Mouse (Mus musculus): ENCODE data around the gene Gid8. TPM values are rescaled to one million over a fixed set of nuclear protein-coding genes. Genes with fewer than 3 reads are reported as not detected.

The Gid8 gene
- polyA plus RNA-seq, 1 experiment from 2014 or later: 54.2 TPM

DNA sequence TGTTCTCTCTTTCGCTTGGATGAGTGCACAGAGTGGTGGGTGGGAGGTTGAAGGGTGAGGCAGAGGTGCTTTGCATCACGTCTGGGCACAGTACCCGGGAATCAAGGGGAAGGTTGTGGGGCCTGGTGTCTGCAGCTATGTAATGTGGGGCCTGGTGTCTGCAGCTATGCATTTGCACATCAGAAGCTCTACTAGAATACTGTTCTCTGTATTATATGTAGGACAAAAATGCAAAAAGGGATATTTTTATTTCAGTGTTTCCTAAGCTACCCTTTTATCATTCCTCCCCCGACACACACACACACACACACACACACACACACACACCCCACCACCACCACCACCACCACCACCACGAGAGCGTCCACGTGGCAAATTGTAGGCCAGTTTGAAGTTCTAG, 25.3 kb downstream of the Gid8 start:
- Histone ChIP-seq H3K9ac (ENCODE audit: low read depth, low read length) (no peak overlapping the region), H3K4me2 (no peak overlapping the region), H3K27me3 (ENCODE audit: control insufficient read depth, insufficient read depth, low read length) (peaks cover 4% of the 10 kb centered on the region; the same call in 1 of the 2 replicates), H3K36me3 (ENCODE audit: control insufficient read depth, insufficient read depth, low read length) (no peaks in the 10 kb centered on the region), H3K9me3 (replicated peaks; ENCODE audit: control insufficient read depth, low read length) (no peaks in the 10 kb centered on the region), H3K27ac (ENCODE audit: low read depth, low read length) (no peak overlapping the region), H3K4me1 (ENCODE audit: control insufficient read depth, insufficient read depth, low read length) (no peaks in the 10 kb centered on the region), H3K4me3 (ENCODE audit: low read depth, low read length) (no peak overlapping the region)
- 62% methylated on average over 7 of the region's 7 CpGs for WGBS (ENCODE audit: insufficient replicate concordance)
- no peak for ATAC-seq (replicated peaks; ENCODE audit: insufficient number of reproducible peaks, low FRiP score, low TSS enrichment)

DNA sequence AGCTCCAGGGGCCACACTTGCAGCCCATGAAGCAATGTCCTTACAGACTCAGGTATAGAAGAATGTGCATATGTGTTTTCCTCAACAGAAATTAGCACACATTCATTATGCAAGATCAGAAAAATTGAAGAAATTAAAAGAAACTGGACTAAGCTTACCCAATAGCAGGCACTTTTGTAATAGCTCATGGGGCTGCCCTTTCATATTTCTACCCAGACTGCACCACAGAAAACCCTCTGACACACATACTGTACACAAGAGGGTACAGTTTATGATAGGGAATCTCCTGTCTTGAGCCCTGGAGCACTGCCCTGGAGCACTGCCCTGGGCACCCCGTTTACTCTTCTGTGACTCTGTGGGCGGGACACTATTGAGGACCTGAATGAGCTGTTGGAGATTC, 28.1 kb downstream of the Gid8 start:
- no peak overlapping the region for H3K9ac ChIP-seq (ENCODE audit: low read depth, low read length)
- no peak for ATAC-seq (replicated peaks; ENCODE audit: insufficient number of reproducible peaks, low FRiP score, low TSS enrichment)
- H3K4me2 ChIP-seq: no peak overlapping the region
- 67% methylated on average over 2 of the region's 2 CpGs for WGBS (ENCODE audit: insufficient replicate concordance)
- H3K4me3 ChIP-seq (ENCODE audit: low read depth, low read length): no peak overlapping the region
- H3K27me3 ChIP-seq (ENCODE audit: control insufficient read depth, insufficient read depth, low read length): peaks cover 7% of the 10 kb centered on the region; the same call in 1 of the 2 replicates
- no peaks in the 10 kb centered on the region for H3K4me1 ChIP-seq (ENCODE audit: control insufficient read depth, insufficient read depth, low read length)
- no peak overlapping the region for H3K27ac ChIP-seq (ENCODE audit: low read depth, low read length)
- H3K9me3 ChIP-seq (replicated peaks; ENCODE audit: control insufficient read depth, low read length): no peaks in the 10 kb centered on the region
- no peaks in the 10 kb centered on the region for H3K36me3 ChIP-seq (ENCODE audit: control insufficient read depth, insufficient read depth, low read length)

DNA sequence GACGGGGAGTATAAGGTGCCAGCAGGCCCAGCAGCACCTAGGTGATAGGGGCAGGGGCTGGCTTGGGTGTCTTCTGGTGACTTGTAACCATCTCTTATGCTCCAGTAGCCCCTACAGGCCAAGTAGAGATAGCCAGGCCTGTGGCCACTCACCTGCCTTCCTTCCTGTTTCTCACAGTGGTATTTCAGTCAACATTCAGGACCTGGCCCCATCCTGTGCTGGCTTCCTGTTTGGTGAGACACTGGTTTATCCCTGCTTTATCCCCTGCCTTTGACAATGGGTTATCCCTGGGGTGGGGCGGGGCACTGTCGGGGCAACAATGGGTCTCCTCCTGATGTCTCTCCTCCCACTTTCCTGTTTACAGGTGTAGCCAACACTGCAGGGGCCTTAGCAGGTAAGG, 30.4 kb downstream of the Gid8 start:
- no peaks in the 10 kb centered on the region for H3K9me3 ChIP-seq (replicated peaks; ENCODE audit: control insufficient read depth, low read length)
- no peak overlapping the region for H3K4me2 ChIP-seq
- ATAC-seq (replicated peaks; ENCODE audit: insufficient number of reproducible peaks, low FRiP score, low TSS enrichment): no peak
- 24% methylated on average over 3 of the region's 3 CpGs for WGBS (ENCODE audit: insufficient replicate concordance)
- H3K9ac ChIP-seq (ENCODE audit: low read depth, low read length): no peak overlapping the region
- no peak overlapping the region for H3K27ac ChIP-seq (ENCODE audit: low read depth, low read length)
- no peak overlapping the region for H3K4me3 ChIP-seq (ENCODE audit: low read depth, low read length)
- peaks cover 7% of the 10 kb centered on the region; the same call in 1 of the 2 replicates for H3K27me3 ChIP-seq (ENCODE audit: control insufficient read depth, insufficient read depth, low read length)
- no peaks in the 10 kb centered on the region for H3K4me1 ChIP-seq (ENCODE audit: control insufficient read depth, insufficient read depth, low read length)
- no peaks in the 10 kb centered on the region for H3K36me3 ChIP-seq (ENCODE audit: control insufficient read depth, insufficient read depth, low read length)

DNA sequence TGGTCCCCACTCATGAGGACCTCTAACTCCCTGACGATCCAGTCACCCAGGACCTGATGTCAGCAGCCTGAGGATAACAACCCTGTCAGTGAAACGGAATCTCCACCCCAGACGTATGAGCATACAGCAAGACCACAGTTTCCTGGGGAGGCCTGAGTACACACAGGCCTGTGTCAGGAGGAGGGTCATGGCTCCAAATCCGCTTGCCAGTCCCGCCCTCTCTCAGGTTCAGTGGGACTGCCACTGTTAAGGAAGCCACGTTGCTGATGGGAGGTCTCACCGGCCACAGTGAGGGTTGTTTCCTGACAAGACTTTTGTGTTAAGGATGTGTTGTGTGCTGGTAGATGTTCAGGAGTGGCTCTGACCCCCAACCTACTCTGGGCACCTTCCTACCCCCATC, 31.5 kb downstream of the Gid8 start:
- WGBS (ENCODE audit: insufficient replicate concordance): 60% methylated on average over 7 of the region's 7 CpGs
- no peak overlapping the region for H3K27ac ChIP-seq (ENCODE audit: low read depth, low read length)
- no peak for ATAC-seq (replicated peaks; ENCODE audit: insufficient number of reproducible peaks, low FRiP score, low TSS enrichment)

DNA sequence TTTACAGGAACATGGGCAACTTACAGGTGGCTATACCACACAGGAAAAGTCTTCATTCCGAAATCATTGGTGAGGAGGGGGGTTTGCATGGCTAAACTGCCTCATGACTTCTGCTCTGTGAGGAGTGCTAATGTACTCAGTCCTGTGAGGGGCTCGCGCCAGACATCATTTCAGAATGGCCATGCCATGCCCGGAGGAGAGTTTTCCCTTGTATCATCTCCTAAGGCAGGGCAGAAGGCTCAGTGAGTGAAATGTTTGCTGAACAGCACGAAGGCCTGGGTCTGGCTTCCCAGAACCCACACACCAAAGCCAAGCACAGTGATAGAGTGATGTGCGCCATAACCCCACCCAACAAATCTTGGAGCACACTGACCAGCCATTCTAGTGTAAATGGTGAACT, 32.9 kb downstream of the Gid8 start:
- Histone ChIP-seq H3K4me3 (ENCODE audit: low read depth, low read length) (no peak overlapping the region), H3K27ac (ENCODE audit: low read depth, low read length) (no peak overlapping the region), H3K4me2 (no peak overlapping the region), H3K9ac (ENCODE audit: low read depth, low read length) (no peak overlapping the region), H3K9me3 (replicated peaks; ENCODE audit: control insufficient read depth, low read length) (no peaks in the 10 kb centered on the region), H3K27me3 (ENCODE audit: control insufficient read depth, insufficient read depth, low read length) (peaks cover 7% of the 10 kb centered on the region; the same call in 1 of the 2 replicates), H3K36me3 (ENCODE audit: control insufficient read depth, insufficient read depth, low read length) (no peaks in the 10 kb centered on the region), H3K4me1 (ENCODE audit: control insufficient read depth, insufficient read depth, low read length) (no peaks in the 10 kb centered on the region)
- WGBS (ENCODE audit: insufficient replicate concordance): 78% methylated on average over 6 of the region's 6 CpGs
- no peak for ATAC-seq (replicated peaks; ENCODE audit: insufficient number of reproducible peaks, low FRiP score, low TSS enrichment)

More for the DNA sequence above, 31.5 kb downstream of the Gid8 start:
- Histone ChIP-seq H3K9ac (ENCODE audit: low read depth, low read length) (no peak overlapping the region), H3K4me2 (no peak overlapping the region), H3K27me3 (ENCODE audit: control insufficient read depth, insufficient read depth, low read length) (peaks cover 7% of the 10 kb centered on the region; the same call in 1 of the 2 replicates), H3K36me3 (ENCODE audit: control insufficient read depth, insufficient read depth, low read length) (no peaks in the 10 kb centered on the region), H3K4me1 (ENCODE audit: control insufficient read depth, insufficient read depth, low read length) (no peaks in the 10 kb centered on the region), H3K9me3 (replicated peaks; ENCODE audit: control insufficient read depth, low read length) (no peaks in the 10 kb centered on the region), H3K4me3 (ENCODE audit: low read depth, low read length) (no peak overlapping the region)

DNA sequence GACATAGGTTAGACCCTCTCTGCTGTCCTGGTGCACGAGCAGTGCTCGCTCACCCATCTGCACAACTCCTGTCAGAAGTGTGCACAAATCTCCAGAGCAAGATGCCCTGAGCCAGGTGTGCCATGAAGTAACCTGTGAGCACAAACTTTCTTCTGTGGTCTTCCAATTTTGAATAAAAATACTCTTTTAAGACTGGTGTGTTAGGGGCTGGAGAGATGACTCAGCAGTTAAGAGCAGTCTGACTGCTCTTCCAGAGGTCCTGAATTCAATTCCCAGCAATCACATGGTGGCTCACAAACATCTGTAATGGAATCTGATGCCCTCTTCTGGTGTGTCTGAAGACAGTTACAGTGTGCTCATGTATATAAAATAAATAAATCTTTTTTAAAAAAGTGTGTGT, 33.4 kb downstream of the Gid8 start:
- Histone ChIP-seq H3K4me2 (no peak overlapping the region), H3K9ac (ENCODE audit: low read depth, low read length) (no peak overlapping the region), H3K36me3 (ENCODE audit: control insufficient read depth, insufficient read depth, low read length) (no peaks in the 10 kb centered on the region), H3K9me3 (replicated peaks; ENCODE audit: control insufficient read depth, low read length) (no peaks in the 10 kb centered on the region), H3K4me3 (ENCODE audit: low read depth, low read length) (no peak overlapping the region), H3K27me3 (ENCODE audit: control insufficient read depth, insufficient read depth, low read length) (peaks cover 7% of the 10 kb centered on the region; the same call in 1 of the 2 replicates), H3K4me1 (ENCODE audit: control insufficient read depth, insufficient read depth, low read length) (no peaks in the 10 kb centered on the region), H3K27ac (ENCODE audit: low read depth, low read length) (no peak overlapping the region)
- no peak for ATAC-seq (replicated peaks; ENCODE audit: insufficient number of reproducible peaks, low FRiP score, low TSS enrichment)
- 86% methylated on average over 2 of the region's 2 CpGs for whole genome bisulfite sequencing (ENCODE audit: insufficient replicate concordance)

DNA sequence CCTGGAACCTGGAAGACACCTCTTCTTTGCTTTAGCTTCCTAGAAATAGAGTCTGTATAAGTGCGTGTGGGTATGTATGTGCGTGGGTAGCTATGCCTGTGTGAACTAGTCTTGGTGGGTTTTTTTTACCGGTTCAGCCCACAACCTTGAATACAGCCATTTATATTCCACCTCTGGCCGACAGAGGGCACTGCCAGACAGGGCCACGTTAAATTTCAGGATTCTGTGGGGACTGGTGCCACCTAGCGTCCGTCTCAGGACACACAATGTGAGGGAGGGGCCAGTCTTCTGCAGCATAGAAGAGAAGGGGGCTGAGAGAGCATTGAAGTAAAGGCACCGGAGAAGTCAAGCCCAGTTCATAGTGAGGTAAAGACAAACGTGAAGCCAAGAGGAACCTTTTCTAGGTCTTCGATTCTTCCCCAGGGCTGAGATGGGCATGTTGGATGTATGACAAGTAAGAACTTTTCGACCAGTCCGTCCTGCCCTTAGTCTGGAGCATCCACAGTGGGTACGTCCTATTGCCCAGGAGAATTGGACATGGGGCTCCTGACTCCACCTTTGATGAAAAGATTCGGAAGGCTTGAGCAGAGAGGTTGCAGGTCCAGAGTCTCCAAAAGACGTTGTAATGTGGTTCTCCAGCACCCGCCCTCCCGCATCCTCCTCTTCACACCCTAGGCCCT, 35.5 kb downstream of the Gid8 start:
- Histone ChIP-seq H3K27me3 (ENCODE audit: control insufficient read depth, insufficient read depth, low read length) (0 out of 2 replicates have a peak, but pooled peaks cover 5% of the 10 kb centered on the region), H3K4me1 (ENCODE audit: control insufficient read depth, insufficient read depth, low read length) (no peaks in the 10 kb centered on the region), H3K27ac (ENCODE audit: low read depth, low read length) (no peak overlapping the region), H3K4me2 (no peak overlapping the region), H3K9me3 (replicated peaks; ENCODE audit: control insufficient read depth, low read length) (no peaks in the 10 kb centered on the region), H3K4me3 (ENCODE audit: low read depth, low read length) (no peak overlapping the region), H3K36me3 (ENCODE audit: control insufficient read depth, insufficient read depth, low read length) (no peaks in the 10 kb centered on the region), H3K9ac (ENCODE audit: low read depth, low read length) (no peak overlapping the region)
- no peak for ATAC-seq (replicated peaks; ENCODE audit: insufficient number of reproducible peaks, low FRiP score, low TSS enrichment)
- 34% methylated on average over 17 of the region's 17 CpGs for WGBS (ENCODE audit: insufficient replicate concordance)

DNA sequence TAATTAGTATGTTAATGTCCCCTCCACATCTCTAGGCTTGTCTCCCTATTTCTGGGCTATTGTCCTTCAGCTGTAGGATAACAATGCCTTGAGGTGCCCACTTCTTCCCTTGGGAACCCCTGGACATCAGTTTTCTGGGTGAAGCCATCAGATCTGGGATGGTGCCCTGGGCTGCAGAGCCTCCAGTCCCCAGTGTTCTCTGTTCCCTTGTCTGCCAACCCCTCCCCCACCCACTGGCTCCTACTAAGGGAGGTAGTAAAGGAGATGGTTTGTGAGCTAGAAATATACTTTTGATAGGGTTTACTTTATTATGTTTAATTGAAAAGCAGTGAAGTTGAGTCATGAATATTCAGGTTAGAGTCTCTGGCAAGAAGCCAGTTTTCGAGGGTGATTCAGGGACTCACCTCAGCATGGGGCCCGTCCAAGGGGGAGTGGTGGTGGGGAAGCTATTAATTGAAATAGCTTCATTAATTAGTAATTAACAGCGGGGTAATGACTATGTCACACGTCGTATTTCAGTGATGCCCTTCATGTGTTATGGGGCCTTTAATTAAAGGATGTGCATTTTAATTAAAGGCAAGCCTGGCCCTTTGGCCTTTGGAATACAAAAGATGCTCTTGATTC, 36.8 kb downstream of the Gid8 start:
- WGBS (ENCODE audit: insufficient replicate concordance): 41% methylated on average over 5 of the region's 5 CpGs
- Histone ChIP-seq H3K4me1 (ENCODE audit: control insufficient read depth, insufficient read depth, low read length) (no peaks in the 10 kb centered on the region), H3K36me3 (ENCODE audit: control insufficient read depth, insufficient read depth, low read length) (no peaks in the 10 kb centered on the region), H3K9me3 (replicated peaks; ENCODE audit: control insufficient read depth, low read length) (no peaks in the 10 kb centered on the region), H3K9ac (ENCODE audit: low read depth, low read length) (no peak overlapping the region), H3K27ac (ENCODE audit: low read depth, low read length) (no peak overlapping the region), H3K4me2 (no peak overlapping the region), H3K27me3 (ENCODE audit: control insufficient read depth, insufficient read depth, low read length) (0 out of 2 replicates have a peak, but pooled peaks cover 4% of the 10 kb centered on the region), H3K4me3 (ENCODE audit: low read depth, low read length) (no peak overlapping the region)
- ATAC-seq (replicated peaks; ENCODE audit: insufficient number of reproducible peaks, low FRiP score, low TSS enrichment): no peak

DNA sequence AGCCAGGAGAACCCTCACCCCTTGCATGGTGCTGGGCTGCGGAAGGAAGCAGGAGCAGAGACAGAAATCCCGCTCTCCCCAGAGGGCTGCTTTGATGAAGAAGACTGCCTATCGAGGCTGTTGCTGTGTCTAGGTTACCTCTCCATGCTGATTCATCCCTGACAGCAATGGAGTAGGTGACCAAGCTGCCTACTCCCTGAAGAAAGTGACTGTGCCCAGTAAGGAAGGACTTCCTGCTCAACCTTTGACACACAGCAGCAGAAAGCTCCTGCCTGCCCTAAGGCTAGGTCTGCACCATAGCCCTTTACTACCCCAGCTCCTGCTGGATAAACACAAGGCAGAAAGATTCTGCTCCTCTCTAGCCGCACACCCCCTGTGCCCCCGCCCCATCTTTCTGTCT, 39.0 kb downstream of the Gid8 start:
- ATAC-seq (replicated peaks; ENCODE audit: insufficient number of reproducible peaks, low FRiP score, low TSS enrichment): no peak
- WGBS (ENCODE audit: insufficient replicate concordance): 49% methylated on average over 5 of the region's 5 CpGs

More for the DNA sequence above, 39.0 kb downstream of the Gid8 start:
- Histone ChIP-seq H3K4me1 (ENCODE audit: control insufficient read depth, insufficient read depth, low read length) (no peaks in the 10 kb centered on the region), H3K36me3 (ENCODE audit: control insufficient read depth, insufficient read depth, low read length) (no peaks in the 10 kb centered on the region), H3K27ac (ENCODE audit: low read depth, low read length) (no peak overlapping the region), H3K27me3 (ENCODE audit: control insufficient read depth, insufficient read depth, low read length) (0 out of 2 replicates have a peak, but pooled peaks cover 4% of the 10 kb centered on the region), H3K9me3 (replicated peaks; ENCODE audit: control insufficient read depth, low read length) (no peaks in the 10 kb centered on the region), H3K4me3 (ENCODE audit: low read depth, low read length) (no peak overlapping the region), H3K9ac (ENCODE audit: low read depth, low read length) (no peak overlapping the region), H3K4me2 (no peak overlapping the region)

All from heart, embryonic 11.5 days (tissue).